Mouse (Mus musculus): ENCODE data around the gene Il21r.
A peak's percentile ranks its signal among the peaks of the same experiment; 100 is the strongest.

Gene Il21r

DNA sequence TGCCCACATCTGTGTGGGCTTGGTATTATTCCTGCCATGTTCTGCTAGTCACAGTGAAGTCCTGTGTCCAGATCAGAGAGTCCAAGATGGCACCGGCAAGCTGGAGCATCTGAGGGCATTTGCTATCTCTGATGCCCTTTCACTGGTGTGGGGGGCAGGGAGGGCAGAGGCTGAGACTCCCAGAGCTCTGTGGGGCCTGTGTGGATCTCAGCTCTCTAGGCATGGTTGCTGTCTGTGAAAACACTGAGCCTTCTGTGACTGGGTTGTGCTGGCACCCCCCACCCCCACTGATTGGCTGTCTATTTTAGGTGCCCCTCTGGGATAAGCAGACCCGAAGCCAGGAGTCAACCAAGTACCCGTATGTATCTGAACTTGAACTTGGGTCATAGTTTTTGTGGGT lies 28.4 kb upstream of the Il21r start:
- no peak for DNase-seq (ENCODE audit: low read depth, low spot score)

DNA sequence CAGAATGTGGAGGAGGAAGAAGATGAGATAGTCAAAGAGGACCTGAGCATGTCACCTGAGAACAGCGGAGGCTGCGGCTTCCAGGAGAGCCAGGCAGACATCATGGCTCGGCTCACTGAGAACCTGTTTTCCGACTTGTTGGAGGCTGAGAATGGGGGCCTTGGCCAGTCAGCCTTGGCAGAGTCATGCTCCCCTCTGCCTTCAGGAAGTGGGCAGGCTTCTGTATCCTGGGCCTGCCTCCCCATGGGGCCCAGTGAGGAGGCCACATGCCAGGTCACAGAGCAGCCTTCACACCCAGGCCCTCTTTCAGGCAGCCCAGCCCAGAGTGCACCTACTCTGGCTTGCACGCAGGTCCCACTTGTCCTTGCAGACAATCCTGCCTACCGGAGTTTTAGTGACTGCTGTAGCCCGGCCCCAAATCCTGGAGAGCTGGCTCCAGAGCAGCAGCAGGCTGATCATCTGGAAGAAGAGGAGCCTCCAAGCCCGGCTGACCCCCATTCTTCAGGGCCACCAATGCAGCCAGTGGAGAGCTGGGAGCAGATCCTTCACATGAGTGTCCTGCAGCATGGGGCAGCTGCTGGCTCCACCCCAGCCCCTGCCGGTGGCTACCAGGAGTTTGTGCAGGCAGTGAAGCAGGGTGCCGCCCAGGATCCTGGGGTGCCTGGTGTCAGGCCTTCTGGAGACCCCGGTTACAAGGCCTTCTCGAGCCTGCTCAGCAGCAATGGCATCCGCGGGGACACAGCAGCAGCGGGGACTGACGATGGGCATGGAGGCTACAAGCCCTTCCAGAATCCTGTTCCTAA lies 27.3 kb upstream of the Il21r start:
- no peak for DNase-seq (ENCODE audit: low read depth, low spot score)

DNA sequence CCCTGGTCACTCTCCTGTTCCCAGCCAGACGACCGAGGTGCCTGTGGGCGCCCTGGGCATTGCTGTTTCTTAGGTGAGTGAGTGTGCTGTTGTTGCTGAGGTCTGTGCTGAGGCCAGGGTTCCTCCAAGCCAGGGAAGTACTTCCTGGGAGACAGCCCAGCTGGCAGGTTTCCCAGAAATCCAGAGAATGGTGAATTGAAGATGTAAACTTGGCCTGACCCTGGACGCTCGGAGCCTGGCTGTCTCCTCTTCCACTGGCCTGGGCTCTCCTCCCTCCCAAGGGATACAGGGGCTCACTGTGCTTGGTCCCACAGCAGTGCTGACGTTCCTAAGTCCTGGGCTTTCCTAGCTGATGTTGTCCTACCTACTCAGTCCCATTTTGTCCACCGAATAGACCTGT lies 26.2 kb upstream of the Il21r start:
- no peak for DNase-seq (ENCODE audit: low read depth, low spot score)

DNA sequence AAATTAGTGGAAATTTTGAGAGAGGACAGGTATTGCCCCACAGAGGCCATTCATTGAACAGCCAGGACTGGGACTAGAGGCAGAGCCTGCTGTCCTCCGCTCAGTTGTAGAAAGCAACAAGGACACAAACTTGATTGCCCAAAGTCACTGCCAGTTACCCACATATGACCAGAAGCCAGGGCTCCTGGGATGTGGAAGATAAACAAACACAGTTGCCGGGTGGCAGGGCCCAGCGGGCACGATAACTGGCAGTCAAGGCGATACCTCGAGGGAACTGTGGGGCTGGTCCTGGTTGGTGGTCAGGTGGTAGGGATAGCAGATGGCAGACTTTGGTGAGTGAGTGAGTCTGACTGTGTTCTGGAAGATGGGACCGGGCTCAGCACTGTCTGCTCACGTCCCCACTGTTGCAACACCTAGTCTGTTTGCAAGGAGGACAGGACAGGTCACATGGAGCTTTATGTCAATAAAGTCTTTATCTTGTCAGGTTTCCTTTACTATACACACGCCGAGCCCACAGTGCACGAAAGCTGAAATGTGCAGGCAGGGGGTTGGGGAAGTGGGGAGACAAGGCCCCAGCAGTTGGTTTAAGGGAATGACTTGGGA lies 25.6 kb upstream of the Il21r start:
- no peak for DNase-seq (ENCODE audit: low read depth, low spot score)

DNA sequence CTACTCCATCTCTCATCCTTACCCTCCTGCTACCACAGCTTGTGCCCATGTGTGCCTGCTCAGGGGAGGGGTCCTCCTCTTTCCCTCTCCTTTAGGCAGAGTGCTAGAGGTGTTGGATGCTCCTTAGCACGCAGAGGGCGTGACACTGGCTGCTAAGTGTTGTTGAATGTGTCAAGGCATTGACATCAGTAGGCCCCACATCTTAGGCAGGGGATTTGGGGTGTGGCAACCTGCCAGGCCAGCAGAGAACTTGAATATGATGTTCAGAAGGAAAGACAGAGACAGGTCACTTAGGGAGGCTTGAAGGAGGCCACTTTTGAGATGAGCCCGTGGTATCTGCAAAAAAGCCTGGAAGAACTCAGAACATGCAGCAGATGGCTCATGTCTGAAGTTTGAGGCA lies 25.1 kb upstream of the Il21r start:
- DNase-seq (ENCODE audit: low read depth, low spot score) = no peak

DNA sequence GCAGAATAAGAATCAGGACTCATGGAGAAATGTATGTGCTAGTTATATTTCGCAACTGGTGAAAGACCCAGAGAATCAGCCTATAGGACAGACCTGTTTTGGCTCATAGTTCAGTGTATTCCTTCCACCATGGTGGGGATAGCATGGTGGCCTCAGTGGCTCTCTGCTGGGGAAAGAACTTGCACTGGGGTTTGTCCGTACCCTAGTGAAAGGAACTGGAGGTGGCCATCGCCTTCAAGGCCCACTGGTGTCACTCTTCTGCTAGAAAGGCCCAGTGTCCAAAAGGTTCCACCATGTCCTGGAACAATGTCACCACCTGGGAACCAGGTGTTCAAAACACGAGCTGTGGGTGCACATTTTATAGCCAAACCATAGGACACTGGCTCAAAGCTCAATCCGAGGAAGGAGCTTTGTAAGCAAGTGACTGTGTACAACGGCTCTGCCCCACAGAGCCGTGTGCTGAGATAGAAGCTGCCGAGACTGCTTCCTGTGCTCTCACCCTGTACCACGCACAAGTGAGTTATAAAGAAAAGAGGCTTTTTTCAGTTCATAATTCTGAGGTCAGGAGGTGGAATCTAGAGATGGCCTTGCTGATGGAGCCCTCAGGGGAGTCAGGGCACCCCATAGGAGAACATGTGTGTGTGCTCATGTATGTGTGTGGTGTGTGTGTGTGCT lies 23.5 kb upstream of the Il21r start:
- no peak for DNase-seq (ENCODE audit: low read depth, low spot score)

DNA sequence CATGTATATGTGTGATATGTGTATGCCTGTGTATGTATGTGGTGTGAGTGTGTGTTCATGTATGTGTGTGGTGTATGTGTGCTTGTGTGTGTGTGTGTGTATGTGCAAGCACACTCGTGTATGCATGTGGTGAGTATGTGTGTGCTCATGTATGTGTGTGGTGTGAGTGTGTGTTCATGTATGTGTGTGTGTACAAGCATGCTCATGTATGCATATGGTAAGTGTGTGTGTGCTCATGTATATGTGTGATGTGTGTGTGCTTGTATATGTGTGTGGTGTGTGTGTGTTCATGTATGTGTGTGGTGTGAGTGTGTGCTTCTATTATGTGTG lies 23.0 kb upstream of the Il21r start:
- no peak for DNase-seq (ENCODE audit: low read depth, low spot score)

DNA sequence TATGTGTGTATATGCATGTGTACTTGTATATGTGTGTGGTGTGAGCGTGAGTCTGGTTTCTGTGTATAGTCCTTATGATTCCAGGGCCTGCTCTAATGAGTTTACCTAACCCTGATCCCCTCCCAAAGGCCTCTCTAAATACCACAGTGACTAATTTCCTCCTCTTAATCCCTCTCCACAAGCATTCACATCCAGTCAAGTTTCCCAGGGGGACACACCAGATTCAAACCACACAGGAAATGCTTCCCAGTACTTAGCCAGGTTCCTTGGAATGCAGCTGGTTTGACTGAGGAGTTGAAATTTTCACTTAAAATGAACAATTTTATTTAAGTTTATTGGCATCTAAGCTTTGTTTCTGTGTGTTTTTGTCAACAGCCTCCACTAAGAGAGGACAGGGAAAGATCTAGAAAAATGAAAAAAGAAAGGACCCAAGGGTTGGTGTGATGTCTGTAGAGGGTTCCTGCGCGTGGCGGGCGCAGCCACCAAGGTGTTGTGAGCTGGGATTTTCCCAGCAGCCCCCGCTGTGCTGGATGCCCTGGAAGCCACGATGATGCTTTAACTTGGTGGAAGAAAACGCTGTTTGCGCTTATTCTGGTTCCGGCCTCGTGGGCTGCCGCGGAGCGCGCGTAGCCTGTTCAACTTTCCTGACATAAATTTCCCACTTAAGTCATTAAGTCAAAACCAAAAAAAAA lies 22.5 kb upstream of the Il21r start:
- no peak for DNase-seq (ENCODE audit: low read depth, low spot score)

DNA sequence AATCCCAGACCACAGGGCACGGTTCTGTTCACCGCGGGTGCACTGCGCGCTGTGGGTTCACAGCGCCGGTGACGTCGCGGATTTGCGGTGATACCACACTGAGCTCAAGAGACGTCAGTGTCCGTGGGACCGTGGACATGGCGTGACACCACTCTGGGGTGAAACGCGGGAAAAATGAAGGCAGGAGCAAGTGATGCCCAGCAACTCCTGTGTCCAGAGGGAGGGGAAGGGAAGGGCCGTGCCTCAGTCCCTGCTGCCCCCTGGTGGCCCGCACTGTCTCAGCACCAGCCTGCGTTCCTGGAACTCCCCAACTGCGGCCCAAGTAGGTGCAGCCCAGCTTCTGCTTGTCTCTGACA lies 21.9 kb upstream of the Il21r start:
- DNase-seq (ENCODE audit: low read depth, low spot score) = peak; percentile 82

DNA sequence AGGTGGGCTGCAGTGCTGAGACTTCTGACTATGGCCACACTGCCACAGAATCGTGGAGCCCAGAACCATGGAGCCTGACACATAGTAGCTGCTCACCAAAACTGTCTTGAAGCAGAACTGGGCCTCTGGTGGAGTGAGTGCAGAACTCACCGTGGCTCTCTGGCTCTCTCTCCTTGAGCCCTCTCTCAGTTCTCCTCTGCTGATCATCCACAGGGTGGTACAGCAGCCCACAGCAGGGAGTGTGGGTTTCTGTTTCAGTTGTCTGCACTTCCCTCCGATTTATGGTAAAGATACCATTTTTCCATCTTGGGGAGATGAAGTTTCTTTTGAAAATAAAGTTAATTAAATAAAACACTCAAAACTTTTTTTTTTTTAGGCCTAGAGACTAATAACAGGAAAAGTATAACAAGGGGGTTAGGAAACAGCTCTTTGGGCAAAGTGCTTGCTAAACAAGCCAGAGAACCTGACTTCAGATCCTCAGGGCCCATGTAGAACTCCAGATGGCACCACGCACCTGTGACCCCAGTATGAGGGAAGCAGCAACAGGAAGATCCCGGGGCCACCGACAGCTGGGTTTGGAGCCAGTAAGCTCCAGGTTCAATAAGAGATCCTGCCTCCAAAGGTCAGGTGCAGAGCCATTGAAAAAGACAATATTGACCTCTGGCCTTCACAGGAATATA lies 19.8 kb upstream of the Il21r start:
- DNase-seq (ENCODE audit: low read depth, low spot score) = no peak

DNA sequence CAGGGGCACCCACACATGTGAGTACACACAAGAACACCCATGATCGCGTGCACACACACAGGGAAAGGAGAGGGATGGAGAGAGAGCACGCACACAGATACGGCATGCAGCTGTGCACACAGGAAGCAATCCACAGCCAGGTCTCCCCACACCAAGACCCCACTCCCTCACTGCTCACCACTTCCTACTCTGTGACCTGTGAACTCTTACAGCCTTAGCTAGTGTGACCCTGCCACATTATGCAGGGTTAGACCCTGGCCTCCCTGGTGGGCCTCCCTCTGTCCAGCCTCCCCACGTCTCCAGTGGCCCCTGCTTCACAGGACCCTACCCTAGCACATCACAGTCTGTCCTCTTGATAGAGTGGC lies 19.2 kb upstream of the Il21r start:
- DNase-seq (ENCODE audit: low read depth, low spot score) = no peak

DNA sequence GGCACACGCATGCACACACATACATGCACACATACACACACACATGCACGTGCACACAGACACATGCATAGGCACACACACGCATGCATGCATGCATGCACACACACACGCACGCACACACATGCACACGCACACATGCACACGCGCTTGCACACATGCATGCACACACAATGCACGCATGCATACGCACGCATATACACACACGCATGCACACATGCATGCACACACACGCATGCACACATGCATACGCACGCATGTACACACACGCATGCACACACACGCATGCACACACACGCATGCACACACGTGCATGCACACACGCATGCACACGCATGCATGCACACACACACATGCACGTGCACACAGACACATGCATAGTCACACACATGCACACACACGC lies 16.9 kb upstream of the Il21r start:
- no peak for DNase-seq (ENCODE audit: low read depth, low spot score)

DNA sequence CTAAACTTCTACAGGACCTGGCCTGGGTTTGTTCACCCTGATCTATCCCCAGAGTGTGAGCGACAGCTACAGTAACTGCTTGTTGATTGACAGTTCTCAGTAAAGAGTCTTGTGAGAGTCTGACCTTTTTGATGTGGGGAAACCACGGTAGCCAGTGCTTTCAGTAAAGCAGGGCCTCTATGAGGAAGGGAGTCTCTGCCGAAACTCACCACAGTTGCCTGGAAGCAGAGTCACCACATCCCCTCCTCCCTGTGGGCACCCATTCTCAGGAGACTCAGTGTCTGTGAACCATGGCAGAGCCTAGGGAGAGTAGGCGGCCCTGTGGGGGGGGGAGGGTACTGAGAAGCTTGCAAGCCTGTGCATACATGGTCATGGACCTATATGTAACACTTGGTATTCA lies 14.5 kb upstream of the Il21r start:
- no peak for DNase-seq (ENCODE audit: low read depth, low spot score)

DNA sequence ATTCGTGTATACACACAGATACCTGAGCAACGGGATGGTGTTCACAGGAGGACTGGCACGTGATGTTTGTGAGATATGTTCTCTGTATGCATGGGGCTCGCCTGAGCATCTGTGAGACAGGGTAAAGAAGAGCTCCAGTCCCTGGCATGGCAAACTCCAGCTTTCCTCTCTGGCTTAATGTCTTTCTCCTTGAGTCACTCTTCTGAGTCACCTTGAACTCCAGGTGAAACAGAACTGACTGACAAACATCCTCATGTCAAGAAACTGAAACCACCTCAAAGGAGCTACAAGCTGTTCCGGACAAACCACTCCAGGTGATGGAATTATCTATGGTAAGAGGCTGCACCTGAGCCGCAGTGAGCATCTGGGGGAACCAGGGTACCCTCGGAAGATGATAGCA lies 13.3 kb upstream of the Il21r start:
- no peak for DNase-seq (ENCODE audit: low read depth, low spot score)

DNA sequence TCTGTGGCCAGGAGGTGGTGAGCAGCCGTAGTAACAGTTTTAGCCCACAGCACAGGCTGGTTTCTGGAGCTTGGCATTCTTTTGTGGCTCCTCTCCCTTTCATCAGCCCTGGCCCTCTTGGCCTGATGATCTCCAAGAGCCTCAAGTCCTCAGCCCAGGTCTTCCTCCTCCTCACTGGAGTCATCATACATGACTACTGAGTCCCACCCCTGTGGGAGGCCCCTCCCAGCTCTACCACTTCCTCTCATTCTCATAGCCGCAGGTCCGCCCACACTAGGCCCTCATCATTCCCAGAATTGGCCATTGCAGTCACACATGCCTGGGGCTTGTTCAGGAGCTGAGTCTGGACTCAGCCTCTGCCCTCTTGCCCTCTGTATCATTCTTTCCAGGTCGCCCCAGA lies 9.4 kb upstream of the Il21r start:
- no peak for DNase-seq (ENCODE audit: low read depth, low spot score)

DNA sequence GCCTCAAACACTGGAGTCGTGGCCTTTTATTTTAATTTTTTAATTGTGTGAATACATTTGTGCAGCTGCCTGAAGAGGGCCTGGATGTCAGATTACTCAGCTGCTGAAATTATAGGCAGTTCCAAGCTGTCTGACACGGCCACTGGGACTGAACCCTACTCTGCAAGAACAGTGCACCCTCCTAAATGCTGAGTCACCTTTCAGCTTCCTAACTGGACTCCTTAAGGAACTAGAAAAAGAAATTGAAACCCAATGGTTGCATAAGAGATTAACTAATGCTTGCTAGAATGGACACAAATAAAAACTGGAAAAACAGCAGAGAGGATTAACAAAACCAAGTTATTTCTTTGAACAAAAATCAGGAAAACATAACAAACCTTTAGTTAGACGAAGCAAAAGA lies 6.8 kb upstream of the Il21r start:
- no peak for DNase-seq (ENCODE audit: low read depth, low spot score)

DNA sequence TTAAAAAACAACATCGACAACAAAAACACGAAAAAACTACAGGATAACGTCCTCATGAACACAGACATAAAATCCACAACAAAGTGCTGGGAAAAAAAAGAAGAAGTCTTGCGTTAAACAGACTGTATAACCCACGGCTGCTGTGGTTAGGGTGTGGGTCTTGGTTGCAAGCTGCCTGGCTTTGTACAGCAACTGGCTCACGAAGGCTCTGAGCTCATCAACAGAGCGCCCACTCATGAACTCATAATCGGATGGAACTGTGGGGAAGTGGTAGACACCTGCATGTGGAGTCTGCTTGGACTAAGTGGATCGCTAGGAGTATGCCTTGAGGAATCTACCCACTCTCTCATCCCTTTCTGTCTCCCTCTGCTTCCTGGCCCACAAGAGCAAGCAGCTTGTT lies 6.1 kb upstream of the Il21r start:
- no peak for DNase-seq (ENCODE audit: low read depth, low spot score)

DNA sequence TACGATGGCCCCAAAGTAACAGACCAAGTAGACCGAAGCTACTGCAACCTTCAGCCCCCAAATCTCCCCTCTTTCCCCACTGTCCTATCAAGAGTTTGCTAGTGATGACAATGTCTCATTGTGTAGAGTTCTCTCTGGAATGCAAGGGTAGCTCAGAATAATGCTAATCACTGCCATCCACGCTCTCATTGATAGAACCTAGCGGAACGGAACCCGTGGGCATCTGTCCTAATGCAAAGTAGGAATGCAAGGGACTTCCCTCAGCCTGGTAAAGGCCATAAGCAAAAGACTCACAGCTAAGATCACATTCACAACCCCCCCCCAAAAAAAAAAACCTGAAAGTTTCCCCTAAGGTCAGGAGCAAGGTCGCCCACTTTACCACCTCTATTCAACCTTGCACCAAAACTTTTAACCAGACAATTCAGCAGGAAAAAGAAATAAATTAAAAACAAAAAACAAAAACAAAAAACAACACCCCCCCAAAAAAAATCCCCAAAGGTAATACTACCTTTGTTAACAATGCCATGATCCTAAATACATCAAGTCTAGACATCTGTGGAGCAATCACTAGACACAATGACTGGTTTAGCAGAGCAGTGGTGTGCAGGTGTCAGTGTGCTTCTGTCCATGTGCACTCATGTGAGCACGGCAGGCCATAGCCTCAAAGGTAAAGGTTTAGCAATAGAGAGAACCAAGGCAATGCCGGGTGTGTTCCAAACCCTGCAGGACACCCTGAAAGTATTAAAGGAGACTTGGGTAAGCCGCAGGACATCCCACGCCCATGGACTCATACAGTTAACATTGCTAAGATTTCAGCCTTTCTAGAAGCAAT lies 5.5 kb upstream of the Il21r start:
- no peak for DNase-seq (ENCODE audit: low read depth, low spot score)

DNA sequence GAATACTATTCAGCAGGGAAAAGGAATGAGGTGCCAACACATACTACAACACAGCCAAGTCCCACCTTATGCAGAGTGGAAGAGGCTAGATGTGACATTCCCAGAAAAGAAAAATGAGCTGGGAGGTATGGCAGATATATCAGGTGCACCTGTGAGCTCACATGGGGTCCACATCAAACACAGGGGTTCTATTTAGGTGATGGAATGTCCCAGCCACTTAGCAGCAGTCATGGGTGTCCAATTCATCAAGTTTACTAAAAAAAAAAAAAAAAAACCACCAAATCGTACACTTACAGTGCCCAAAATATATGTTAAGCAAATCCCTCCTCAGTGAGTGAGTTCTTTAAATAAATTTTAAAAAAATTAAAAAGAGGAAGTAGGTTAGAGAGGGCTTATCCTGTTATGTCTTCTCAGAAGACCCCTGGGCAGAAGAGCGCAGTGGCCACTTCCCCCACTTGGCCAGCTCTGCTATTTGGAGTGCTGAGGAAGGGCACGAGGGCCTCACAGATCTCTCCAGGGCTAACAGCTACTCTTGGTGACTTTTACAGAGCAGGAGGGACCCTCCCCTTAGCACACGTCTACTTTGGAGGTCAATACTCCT lies 3.8 kb upstream of the Il21r start:
- DNase-seq (ENCODE audit: low read depth, low spot score) = no peak

DNA sequence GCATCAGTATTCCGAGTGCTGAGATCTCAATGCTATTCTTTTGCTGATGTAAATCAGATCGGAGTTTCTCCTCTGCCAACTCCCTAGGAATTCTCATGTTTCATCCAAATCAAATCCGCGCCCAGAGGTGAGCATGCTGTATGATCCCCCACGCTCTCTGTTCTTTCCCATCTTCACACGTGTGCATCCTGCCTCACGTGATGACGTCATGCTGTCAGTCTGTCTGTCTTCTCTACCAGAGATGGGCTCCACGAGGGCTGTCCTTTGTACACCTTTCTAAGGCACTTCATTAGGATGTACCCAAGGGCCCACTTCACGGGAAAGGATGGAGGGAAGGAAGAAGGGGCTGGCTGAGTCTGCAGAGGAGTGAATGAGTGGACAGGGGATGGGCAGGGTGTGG lies 3.1 kb upstream of the Il21r start:
- DNase-seq (ENCODE audit: low read depth, low spot score) = no peak

Measured in forelimb bud, embryonic 11.5 days (tissue).